Mouse (Mus musculus): ENCODE measurements around the gene Tagln.

The Tagln gene

DNA sequence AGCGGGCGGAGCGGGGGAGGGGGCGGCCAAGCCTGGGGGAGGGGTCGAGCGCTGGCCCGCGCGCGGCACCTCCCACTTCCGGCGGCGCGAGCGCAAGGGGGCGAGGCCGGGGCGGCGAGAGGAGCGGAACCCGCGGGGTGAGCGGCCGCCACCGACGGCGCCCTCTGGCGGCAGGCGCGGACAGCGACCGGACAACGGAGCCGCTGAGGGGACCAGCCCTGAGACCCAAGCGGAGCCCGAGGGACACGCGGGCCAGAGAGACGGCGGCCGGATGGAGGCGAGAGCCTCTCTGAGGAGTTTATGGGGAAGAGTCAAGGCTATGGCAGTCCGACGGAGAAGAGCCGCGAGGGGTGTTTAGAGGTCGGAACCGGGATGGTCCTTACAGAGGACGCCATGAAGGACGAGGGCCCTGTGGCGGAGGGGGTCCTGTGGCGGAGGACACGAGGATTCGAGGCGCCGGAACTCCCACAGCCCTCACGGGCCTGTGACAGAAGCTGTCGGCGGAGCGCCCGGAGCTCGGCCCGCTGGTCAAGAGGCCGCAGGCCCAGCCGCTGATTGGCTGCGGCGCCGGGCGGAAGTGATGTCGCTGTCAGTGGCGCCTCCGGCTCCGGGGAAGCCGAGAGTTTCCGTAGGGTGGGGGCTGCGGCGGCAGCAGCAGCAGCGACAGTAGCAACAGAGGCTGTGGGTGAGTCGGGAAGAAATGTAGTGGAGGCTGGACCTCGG lies 29.3 kb downstream of the Tagln start, which contains the start of the genes Pcsk7 and Rnf214:
Gene Pcsk7 (plus strand): TSS at position 143 of the 723 bp plus-strand sequence.
Gene Rnf214 (minus strand): TSS at position 557 of the 723 bp plus-strand sequence.
- peak; percentile 89 for DNase-seq (ENCODE audit: low spot score)

DNA sequence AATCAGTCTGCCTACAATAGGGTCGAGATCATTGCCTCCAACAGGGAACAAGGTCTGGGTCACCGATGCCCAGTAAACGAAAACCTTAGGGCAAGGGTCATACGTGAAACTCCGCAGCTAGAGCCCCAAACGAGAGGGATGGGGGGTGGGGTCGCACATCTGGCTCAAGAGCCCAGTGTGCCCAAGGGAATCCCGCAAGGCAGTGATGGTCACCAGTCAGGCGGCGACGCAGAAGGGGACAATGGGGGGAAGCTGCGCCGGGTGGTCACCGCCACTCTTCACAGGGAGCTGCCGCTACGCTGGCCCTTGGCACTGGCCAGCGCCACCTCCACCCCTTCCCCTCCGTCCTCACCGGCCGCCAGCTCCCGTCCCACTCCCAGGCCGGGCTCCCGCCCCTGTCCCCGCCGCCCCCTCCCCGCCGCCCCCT lies 30.0 kb downstream of the Tagln start:
- DNase-seq (ENCODE audit: low spot score), result peak; percentile 26

DNA sequence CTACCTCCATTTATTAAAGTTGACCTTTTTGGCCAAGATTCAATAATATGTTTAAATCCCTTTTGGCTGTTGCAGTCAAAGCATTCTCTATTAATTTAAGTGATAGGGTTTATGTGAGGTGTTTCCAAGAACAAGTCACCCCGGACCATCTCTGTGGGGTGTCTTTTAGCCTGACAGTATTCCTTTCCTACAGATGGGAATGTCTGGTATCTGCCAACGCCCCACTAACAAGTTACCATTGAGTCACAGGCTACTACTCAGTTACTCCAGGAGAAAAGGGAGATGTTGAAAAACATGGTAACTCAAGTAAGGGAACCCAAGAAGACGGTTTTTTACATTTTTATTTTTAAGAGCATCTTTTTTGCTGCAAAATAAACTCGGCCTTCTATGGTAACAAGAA lies 30.7 kb downstream of the Tagln start:
- DNase-seq (ENCODE audit: low spot score), result no peak

DNA sequence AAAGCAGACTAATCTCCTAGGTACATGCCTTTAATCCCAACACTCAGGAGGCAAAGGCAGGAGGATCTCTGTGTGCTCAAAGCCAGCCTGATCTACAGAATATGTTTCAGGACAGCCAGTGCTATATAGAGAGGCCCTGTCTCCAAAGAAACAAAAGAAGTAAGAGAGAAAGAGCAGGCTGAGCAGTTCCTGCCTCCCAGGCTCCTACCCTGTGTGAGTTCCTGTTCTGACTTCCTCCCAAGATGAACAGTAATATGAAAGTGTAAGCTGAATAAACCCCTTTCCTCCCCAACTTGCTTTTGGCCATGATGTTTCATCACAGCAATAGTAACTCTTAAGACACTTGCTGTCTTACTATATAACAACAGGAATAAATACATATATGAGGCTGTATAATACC lies 42.2 kb downstream of the Tagln start:
- DNase-seq (ENCODE audit: low spot score), result no peak
